Mouse (Mus musculus) layer of hippocampus, adult 9-10 months (tissue): ENCODE results near the gene Cldn9.

Experiments used
- DNase-seq: peaks from one replicate; pipeline ENCODE4 v3.0.0; 2022; ENCODE audit warnings: low spot score

Cldn9 gene

GRCm38 (mm10) chr17:23683856-23684672 is at the start of gene Cldn9:
Gene Cldn9, minus strand, starts transcription at chr17:23684026.
- no peak for DNase-seq

DNA sequence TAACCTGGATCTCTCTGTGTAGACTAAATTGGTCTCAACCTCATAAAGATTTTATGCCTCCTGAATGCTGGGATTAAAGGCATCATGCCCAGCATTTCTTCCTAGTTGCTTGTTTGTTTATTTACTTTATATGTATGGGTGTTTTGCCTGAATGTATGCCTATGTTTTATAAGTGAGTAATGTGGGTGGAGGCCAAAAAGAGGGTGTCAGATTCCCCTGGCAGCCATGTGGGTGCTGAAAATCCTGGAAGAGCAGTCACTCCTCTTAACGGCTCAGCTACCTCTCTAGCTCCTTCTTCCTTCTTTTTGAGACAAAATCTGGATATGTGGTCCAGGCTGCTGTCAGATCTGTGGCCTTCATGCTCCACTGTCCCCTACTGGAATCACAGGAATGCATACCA is 46.6 kb upstream of the Cldn9 start:
- DNase-seq: no peak

DNA sequence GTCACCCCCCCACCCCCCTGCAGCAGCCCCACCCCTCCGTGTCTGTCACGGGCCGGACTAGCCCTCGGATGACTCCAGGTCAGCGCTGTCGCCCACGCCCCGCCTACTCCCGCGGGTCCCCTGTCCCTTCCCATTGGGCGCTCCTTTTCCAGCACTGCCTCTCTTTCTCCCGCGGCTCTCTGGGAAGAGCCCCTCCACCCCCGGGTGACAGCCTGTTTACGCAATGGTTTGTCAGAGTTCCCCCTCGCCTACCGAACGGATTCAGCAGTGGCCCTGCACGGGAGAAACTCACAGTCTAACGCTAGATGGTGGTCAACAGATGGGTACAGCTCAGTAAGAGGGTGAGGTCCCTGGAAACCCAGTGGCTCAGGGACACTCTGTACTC is 42.9 kb upstream of the Cldn9 start:
- DNase-seq: no peak

DNA sequence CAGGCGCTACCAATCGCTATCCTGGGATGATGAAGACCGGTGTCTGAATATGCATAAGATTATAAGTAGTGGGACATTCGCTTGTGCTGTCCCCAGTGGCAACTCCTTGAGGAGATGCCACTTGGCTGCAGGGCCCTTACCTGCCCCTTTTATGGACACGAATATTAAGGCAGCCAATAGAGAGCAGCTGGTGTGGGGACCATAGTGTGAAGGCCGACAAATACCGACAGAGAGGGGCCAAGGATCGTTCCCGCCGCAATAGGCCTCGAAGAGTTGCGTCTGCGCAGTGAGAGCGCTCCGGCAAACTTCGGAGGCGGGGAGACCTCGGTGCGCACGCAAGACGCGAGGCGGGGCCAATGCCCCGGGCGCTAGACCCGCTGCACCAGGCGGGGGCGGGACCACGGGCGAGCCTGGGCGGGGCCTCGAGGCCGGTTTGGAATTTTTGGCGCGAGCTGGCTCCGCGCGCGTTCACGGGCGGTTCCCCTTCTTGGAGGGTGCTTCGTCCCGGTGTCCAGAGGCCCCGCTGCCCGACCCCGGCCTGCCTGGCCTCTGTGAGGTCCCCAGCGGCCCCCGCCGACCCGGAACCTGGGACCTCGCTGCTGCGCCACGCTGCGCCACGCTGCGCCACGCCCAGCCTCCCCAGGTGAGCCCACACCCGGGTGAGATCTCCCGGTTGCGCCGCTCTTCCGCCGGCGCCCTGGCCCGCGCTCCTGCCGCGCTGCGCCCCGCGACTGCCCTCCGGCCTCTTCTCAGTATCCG is 42.4 kb upstream of the Cldn9 start, which contains the start of gene Pkmyt1:
Gene Pkmyt1, plus strand, starts transcription at position 338 of the 759 bp plus-strand sequence.
- peak; percentile 73 for DNase-seq

DNA sequence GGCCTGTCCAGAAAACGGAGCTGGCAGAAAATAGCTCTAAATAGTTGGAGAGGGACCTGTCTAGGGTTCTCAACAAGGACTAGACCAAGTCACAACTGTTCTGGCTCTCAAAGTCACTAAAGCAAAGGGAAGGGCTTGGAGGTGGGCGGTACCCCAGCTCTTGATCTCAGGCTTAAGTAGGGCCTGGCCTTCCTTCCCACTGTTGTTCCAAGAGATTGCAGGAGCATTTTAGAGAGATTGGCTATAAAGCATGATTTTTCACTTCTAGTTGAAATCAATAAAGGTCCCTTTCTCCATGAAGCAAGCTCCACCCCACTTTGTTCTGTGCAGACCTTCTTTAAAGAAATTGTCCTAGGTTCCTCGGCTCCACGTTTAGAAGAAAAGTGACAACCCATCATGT is 41.7 kb upstream of the Cldn9 start:
- DNase-seq: no peak

GRCm38 (mm10) chr17:23722376-23723125 is 38.7 kb upstream of the Cldn9 start, which contains the start of gene 1520401A03Rik:
Gene 1520401A03Rik, minus strand, starts transcription at chr17:23722783.
- DNase-seq: no peak

- DNase-seq: no peak
Observed at GRCm38 (mm10) chr17:23721886-23722285, 38.1 kb upstream of the Cldn9 start.

- DNase-seq: no peak
Observed at GRCm38 (mm10) chr17:23719455-23719854, 35.6 kb upstream of the Cldn9 start.

DNA sequence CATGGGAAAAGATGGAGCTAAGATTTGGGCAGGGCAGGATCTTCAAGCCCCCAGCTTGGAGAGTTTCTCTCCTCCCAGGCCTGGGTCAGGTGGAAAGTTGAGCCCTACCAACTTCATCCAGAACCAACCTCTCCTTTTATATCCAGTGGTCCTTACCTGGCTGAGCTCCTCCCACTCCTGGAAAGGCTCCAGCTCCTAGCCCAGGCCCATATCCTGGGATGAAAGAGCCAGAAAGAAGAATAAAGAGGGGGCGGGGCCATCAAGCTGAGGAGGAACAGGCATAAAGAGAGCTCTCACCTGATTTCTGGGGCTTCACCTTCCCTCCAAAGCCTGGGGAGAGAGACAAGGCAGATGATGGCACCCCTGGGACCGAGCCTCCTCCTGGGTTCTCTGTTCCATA is 33.2 kb upstream of the Cldn9 start:
- DNase-seq: no peak

DNA sequence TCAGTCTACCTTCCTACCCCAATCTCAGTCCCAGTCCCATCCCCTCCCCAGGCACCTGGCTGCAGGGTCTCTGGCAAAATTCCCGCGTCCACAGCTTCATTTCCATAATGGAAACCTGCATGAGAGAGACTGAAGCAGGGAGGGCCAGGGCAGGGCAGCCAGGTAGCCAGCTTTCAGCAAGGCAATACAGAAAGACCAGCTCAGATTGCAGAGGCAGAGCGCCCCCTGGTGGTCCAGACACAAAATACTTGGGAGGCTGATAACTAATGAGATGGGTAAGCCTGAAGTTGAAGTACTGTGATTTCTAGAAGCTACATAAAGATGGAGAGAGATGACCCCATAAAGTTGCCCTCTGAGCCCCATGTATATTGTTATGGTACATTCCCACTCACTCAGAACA is 22.4 kb upstream of the Cldn9 start:
- DNase-seq: peak; percentile 52

- DNase-seq: no peak
Observed at GRCm38 (mm10) chr17:23705525-23706104, 21.8 kb upstream of the Cldn9 start.

DNA sequence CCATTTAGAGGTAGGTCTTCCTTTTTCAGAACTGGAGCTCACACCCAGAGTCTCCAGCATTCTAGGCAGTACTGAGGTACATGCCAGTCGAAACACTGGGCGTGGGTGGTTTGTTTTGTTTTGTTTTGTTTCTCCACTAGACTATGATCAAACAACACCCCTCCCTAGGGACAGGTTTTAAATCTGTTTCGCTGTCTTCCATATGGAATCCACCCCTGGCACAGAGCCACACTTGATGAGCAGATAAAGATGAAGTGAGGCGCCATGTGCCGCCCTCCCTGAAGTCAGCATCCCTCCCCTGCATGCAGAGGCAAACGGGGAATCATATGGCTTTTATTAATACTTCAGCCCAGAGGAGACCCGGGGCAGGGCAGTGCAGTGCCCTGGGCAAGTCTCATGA is 20.9 kb upstream of the Cldn9 start:
- DNase-seq: no peak

GRCm38 (mm10) chr17:23703301-23703700 is 19.5 kb upstream of the Cldn9 start:
- no peak for DNase-seq

- DNase-seq: peak; percentile 55
Observed at GRCm38 (mm10) chr17:23700079-23700478, 16.3 kb upstream of the Cldn9 start.

DNA sequence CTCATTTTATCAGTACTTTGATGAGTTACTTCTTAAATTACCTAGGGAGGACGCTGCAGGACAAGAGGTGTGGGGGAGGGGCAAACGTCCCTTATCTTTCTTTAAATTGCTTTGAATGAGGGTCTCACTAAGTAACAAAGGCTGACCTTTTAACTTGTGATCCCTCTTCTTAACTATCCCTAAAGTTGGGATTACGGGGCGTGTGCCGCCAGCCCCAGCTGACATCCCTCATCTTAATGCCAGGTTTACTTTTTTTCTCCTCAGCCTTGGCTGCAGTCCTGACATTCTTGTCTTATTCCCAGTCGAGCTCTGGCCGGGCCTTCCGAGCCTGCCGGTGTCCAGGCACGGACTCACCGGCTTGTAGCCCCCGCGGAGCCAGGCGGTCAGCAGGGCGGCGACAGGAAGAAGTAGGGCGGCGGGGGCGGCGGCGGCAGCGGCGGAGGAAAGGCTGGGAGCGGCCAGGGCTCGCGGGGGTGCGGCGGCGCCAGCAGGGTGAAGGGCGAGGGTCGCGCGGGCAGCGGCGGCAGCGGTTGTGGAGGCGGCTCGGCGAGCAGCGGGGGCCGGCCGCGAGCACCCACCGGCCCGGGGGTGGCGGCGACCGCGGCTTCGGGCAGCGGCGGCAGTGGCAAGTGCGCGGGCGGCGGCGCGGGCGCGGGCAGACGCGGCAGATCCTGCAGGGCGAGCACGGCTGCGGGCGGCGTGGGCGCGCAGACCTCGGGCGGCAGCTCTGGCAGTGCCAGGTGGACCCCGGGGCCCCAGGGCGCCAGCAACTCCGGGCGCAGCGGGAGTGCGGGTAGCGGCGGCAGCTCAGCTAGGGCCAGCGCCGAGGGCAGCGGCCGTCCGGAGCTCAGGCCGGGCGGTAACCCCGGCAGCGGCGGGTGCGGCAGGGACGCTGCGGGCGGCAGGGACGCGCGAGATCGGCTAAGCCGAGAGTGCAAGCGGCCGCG is 15.6 kb upstream of the Cldn9 start:
- DNase-seq: no peak

- DNase-seq: no peak
Observed at GRCm38 (mm10) chr17:23695801-23696200, 12.0 kb upstream of the Cldn9 start.

- DNase-seq: no peak
Observed at GRCm38 (mm10) chr17:23694491-23694890, 10.7 kb upstream of the Cldn9 start.

GRCm38 (mm10) chr17:23683226-23683625 is 600 bp downstream of the Cldn9 start:
- no peak for DNase-seq

DNA sequence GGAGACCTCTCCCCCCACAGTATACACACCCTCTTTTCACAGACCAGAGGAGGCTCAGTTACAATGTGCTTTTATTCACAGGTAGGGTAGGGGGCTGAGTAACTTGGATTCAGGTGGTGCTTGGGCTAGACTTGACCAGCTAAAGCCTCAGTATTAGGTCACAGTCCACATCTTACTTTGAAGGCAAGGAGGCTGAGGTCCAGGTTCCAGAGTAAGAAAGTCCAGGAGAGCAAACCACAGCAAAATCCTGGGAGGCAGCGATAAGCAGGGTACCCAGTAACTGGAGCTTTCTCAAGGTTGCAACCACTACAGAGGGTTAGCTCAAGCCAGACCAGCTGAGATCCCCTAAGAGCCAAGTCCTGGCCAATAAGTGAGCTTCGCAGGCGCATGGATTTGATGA is 1.3 kb downstream of the Cldn9 start:
- DNase-seq: no peak

GRCm38 (mm10) chr17:23682092-23682491 is 1.7 kb downstream of the Cldn9 start:
- no peak for DNase-seq

DNA sequence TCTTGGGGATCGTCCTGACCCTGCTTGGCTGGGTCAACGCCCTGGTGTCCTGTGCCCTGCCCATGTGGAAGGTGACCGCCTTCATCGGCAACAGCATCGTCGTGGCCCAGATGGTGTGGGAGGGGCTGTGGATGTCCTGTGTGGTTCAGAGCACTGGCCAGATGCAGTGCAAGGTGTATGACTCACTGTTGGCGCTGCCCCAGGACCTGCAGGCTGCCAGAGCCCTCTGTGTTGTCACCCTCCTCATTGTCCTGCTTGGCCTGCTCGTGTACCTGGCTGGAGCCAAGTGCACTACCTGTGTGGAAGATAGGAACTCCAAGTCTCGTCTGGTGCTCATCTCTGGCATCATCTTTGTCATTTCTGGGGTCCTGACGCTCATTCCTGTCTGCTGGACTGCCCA is 2.7 kb downstream of the Cldn9 start:
- DNase-seq: no peak
